Mouse (Mus musculus) thymus, adult 2 months (tissue): Measurements from ENCODE around the gene Pigz.

Experiments used
- CTCF ChIP-seq: fragments of 200-500 bp; IDR thresholded peaks from 2 replicates; pipeline ENCODE4 v1.5.1; 2012; ENCODE audit warnings: mild to moderate bottlenecking, control low read depth, low read length, moderate library complexity, borderline replicate concordance; ENCODE audit not compliant: control insufficient read depth, poor library complexity, insufficient read depth; ENCODE audit errors: extremely low read depth
- POLR2A ChIP-seq: fragments of 200-500 bp; IDR thresholded peaks from 2 replicates; pipeline ENCODE4 v1.6.1; 2012; ENCODE audit warnings: mild to moderate bottlenecking, low read length, control low read depth, moderate library complexity; ENCODE audit not compliant: control insufficient read depth, poor library complexity, insufficient read depth; ENCODE audit errors: extremely low read depth

GRCm38 (mm10) chr16:31901886-31902285 is 31.8 kb upstream of the Pigz start:
- no peak for TF ChIP-seq CTCF
- TF ChIP-seq POLR2A: no peak
